Mouse (Mus musculus): Measurements from ENCODE around the gene Bola3.

The Bola3 gene

GRCm38 (mm10) chr6:83395544-83396229 is 46.7 kb downstream of the Bola3 start:
- no peak for DNase-seq (ENCODE audit: low read depth)

- DNase-seq (ENCODE audit: low read depth), result no peak
These were observed 47.8 kb downstream of the Bola3 start for GRCm38 (mm10) chr6:83396711-83397110.

GRCm38 (mm10) chr6:83397728-83398127 is 48.8 kb downstream of the Bola3 start:
- DNase-seq (ENCODE audit: low read depth), result no peak

- DNase-seq (ENCODE audit: low read depth), result no peak
These were observed 50.8 kb downstream of the Bola3 start for GRCm38 (mm10) chr6:83399790-83400189.

- DNase-seq (ENCODE audit: low read depth), result no peak
These were observed 54.5 kb downstream of the Bola3 start for GRCm38 (mm10) chr6:83403481-83403880.

GRCm38 (mm10) chr6:83404571-83404970 is 55.6 kb downstream of the Bola3 start:
- DNase-seq (ENCODE audit: low read depth), result no peak

- DNase-seq (ENCODE audit: low read depth), result no peak
These were observed 56.6 kb downstream of the Bola3 start for GRCm38 (mm10) chr6:83405511-83406064.

- peak; percentile 50 for DNase-seq (ENCODE audit: low read depth)
These were observed 59.6 kb downstream of the Bola3 start for GRCm38 (mm10) chr6:83408510-83408909.

All from NIH3T3 (cell line).